Mouse (Mus musculus): ENCODE data around the gene Rnf19b.

- TF ChIP-seq CTCF (IDR thresholded peaks at IDR 0.05; ENCODE audit: insufficient read depth, low read length) (no peak), POLR2A (IDR thresholded peaks at IDR 0.05; ENCODE audit: borderline replicate concordance, extremely low read depth, low read depth, low read length) (no peak)
Observed at GRCm38 (mm10) chr4:129021426-129021825, 36.6 kb upstream of the Rnf19b start.
